Mouse (Mus musculus): ENCODE measurements around the gene Zfp260. TPM values are rescaled to one million over a fixed set of nuclear protein-coding genes. Genes with fewer than 3 reads are reported as not detected.

Gene Zfp260
- polyA plus RNA-seq, 1 experiment, result 40.2 TPM

- H3K27ac ChIP-seq (ENCODE audit: insufficient read depth, low read depth, low read length), result peak within 1 kb of the TSS; percentile 58
- TF ChIP-seq CTCF (IDR thresholded peaks at IDR 0.05; ENCODE audit: low read depth, low read length), result no peak
- no peak for TF ChIP-seq POLR2A (IDR thresholded peaks at IDR 0.05; ENCODE audit: borderline replicate concordance, low read depth, low read length)
- H3K4me1 ChIP-seq (ENCODE audit: control insufficient read depth, insufficient read depth, low read length), result peaks cover 7% of the 10 kb centered on the region; the same call in 1 of the 2 replicates
- H3K4me3 ChIP-seq (ENCODE audit: insufficient read depth, low read length), result peak within 1 kb of the TSS; percentile 89
Observed at GRCm38 (mm10) chr7:30121308-30122187, 27.0 kb downstream of the Zfp260 start, which contains the start of gene Zfp382. Zfp382 (plus strand) TSS chr7:30121942.

DNA sequence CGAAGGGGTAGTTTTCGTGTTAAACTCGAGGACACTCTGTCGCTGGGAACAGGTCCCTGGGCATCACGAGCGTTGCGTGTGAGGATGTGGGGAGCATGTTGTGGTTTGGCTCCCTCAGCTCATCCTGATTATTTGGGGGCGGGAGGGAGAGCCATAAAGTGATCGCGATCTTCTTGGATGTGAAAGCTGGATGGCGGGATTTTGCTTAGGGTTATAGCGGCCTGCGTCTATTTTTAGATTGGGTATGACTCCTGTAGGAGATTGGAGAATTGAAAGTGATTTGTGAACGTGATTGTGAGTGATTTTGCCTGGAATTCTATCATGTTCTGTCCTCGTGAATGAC is 27.6 kb downstream of the Zfp260 start:
- peak overlapping the region; percentile 22 for H3K27ac ChIP-seq (ENCODE audit: insufficient read depth, low read depth, low read length)
- TF ChIP-seq POLR2A (IDR thresholded peaks at IDR 0.05; ENCODE audit: borderline replicate concordance, low read depth, low read length), result no peak
- peak overlapping the region; percentile 89 for H3K4me3 ChIP-seq (ENCODE audit: insufficient read depth, low read length)
- peaks cover 7% of the 10 kb centered on the region; the same call in 1 of the 2 replicates for H3K4me1 ChIP-seq (ENCODE audit: control insufficient read depth, insufficient read depth, low read length)

- no peak overlapping the region for H3K27ac ChIP-seq (ENCODE audit: insufficient read depth, low read depth, low read length)
- no peaks in the 10 kb centered on the region for H3K4me1 ChIP-seq (ENCODE audit: control insufficient read depth, insufficient read depth, low read length)
- TF ChIP-seq POLR2A (IDR thresholded peaks at IDR 0.05; ENCODE audit: borderline replicate concordance, low read depth, low read length), result no peak
- TF ChIP-seq CTCF (IDR thresholded peaks at IDR 0.05; ENCODE audit: low read depth, low read length), result no peak
- H3K4me3 ChIP-seq (ENCODE audit: insufficient read depth, low read length), result no peak overlapping the region
Observed at GRCm38 (mm10) chr7:30129900-30130299, 35.3 kb downstream of the Zfp260 start.

DNA sequence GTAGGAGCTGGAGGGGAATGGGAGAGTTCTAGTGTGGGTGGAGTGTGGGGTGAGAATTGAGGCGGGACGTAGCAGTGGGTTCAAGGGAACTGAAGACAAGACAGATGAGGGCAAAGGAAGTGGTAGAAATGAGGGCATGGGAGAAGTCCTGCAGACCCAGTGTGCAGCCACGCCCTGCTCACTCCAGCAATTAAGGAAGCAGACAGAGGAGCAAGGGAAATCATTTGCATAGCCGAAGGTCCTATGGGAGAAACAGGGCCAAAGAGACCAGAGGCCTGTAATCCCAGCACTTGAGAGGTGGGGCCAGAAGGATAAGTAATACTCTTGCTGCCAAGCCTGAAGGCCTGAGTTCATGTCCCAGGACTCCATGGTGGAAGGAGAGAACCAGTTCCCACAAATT is 37.8 kb downstream of the Zfp260 start:
- no peak for TF ChIP-seq POLR2A (IDR thresholded peaks at IDR 0.05; ENCODE audit: borderline replicate concordance, low read depth, low read length)
- no peak for TF ChIP-seq CTCF (IDR thresholded peaks at IDR 0.05; ENCODE audit: low read depth, low read length)
- Histone ChIP-seq H3K4me1 (ENCODE audit: control insufficient read depth, insufficient read depth, low read length) (no peaks in the 10 kb centered on the region), H3K4me3 (ENCODE audit: insufficient read depth, low read length) (no peak overlapping the region), H3K27ac (ENCODE audit: insufficient read depth, low read depth, low read length) (no peak overlapping the region)

DNA sequence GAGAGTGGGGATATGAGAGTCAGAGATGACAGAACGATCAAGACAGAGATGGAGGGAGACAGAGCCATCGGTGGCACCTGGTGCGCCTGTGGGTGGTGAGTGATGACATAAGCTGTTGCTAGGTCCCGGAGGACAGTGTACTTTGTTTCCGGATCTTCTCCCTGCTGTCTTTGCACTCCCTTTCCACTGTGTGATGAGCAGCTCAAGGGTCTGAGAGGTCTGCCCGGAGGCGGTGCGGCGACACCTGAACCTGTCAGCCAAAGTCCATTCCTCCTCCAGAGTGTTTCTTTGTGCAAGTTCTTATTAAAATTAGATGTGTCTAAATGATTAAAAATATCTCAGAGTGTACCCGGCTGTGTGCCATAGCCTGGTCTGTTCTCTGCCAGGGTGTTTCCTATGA is 42.2 kb downstream of the Zfp260 start:
- H3K4me1 ChIP-seq (ENCODE audit: control insufficient read depth, insufficient read depth, low read length), result no peaks in the 10 kb centered on the region
- no peak overlapping the region for H3K27ac ChIP-seq (ENCODE audit: insufficient read depth, low read depth, low read length)
- TF ChIP-seq POLR2A (IDR thresholded peaks at IDR 0.05; ENCODE audit: borderline replicate concordance, low read depth, low read length), result no peak
- no peak for TF ChIP-seq CTCF (IDR thresholded peaks at IDR 0.05; ENCODE audit: low read depth, low read length)
- H3K4me3 ChIP-seq (ENCODE audit: insufficient read depth, low read length), result no peak overlapping the region

DNA sequence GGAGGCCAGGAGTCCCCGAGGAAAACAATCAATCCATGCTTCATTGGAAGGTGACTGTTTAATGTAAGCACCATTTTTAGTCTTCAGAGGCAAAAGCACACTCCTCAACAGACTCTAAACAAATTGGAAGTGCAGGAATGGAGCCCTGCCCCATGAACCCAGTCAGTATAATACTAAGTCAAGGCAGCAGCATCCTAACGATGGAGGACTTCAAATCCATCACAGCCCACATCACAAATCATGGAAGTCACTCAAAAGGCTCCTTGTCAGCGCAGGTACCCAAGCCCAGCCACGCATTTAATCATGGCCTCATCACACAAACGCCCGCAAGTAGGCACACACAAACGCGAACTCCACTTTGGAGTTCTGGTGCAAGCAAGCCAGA is 48.6 kb downstream of the Zfp260 start:
- no peak for TF ChIP-seq POLR2A (IDR thresholded peaks at IDR 0.05; ENCODE audit: borderline replicate concordance, low read depth, low read length)
- TF ChIP-seq CTCF (IDR thresholded peaks at IDR 0.05; ENCODE audit: low read depth, low read length), result no peak
- Histone ChIP-seq H3K4me1 (ENCODE audit: control insufficient read depth, insufficient read depth, low read length) (no peaks in the 10 kb centered on the region), H3K27ac (ENCODE audit: insufficient read depth, low read depth, low read length) (no peak overlapping the region), H3K4me3 (ENCODE audit: insufficient read depth, low read length) (peak overlapping the region; percentile 44)

GRCm38 (mm10) chr7:30143555-30144209 is 49.1 kb downstream of the Zfp260 start:
- Histone ChIP-seq H3K4me1 (ENCODE audit: control insufficient read depth, insufficient read depth, low read length) (no peaks in the 10 kb centered on the region), H3K4me3 (ENCODE audit: insufficient read depth, low read length) (peak overlapping the region; percentile 44), H3K27ac (ENCODE audit: insufficient read depth, low read depth, low read length) (no peak overlapping the region)
- TF ChIP-seq CTCF (IDR thresholded peaks at IDR 0.05; ENCODE audit: low read depth, low read length) (no peak), POLR2A (IDR thresholded peaks at IDR 0.05; ENCODE audit: borderline replicate concordance, low read depth, low read length) (no peak)

DNA sequence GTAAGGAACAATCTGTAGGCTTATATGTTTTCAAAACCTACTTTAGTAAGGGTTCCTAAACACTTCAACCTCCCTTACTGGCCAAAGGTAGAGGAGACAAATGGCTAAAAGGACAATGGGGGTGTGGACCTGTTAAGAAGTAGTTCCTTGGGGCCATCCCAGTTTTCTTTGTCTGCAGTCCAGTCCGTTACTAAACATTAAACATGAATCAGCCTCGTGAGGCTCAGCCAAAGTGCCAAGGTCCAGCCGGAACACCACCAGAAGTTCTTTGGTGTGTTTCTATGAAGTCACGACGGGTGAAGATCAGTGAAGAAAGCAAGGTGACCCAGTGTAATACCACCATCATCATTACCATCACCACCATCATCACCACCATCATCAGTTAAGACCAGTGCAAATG is 52.4 kb downstream of the Zfp260 start:
- no peak overlapping the region for H3K27ac ChIP-seq (ENCODE audit: insufficient read depth, low read depth, low read length)
- TF ChIP-seq POLR2A (IDR thresholded peaks at IDR 0.05; ENCODE audit: borderline replicate concordance, low read depth, low read length) (no peak), CTCF (IDR thresholded peaks at IDR 0.05; ENCODE audit: low read depth, low read length) (no peak)
- H3K4me3 ChIP-seq (ENCODE audit: insufficient read depth, low read length), result no peak overlapping the region

GRCm38 (mm10) chr7:30154040-30154439 is 59.5 kb downstream of the Zfp260 start:
- no peak overlapping the region for H3K4me3 ChIP-seq (ENCODE audit: insufficient read depth, low read length)
- H3K27ac ChIP-seq (ENCODE audit: insufficient read depth, low read depth, low read length), result no peak overlapping the region
- no peak for TF ChIP-seq POLR2A (IDR thresholded peaks at IDR 0.05; ENCODE audit: borderline replicate concordance, low read depth, low read length)
- TF ChIP-seq CTCF (IDR thresholded peaks at IDR 0.05; ENCODE audit: low read depth, low read length), result no peak
- no peaks in the 10 kb centered on the region for H3K4me1 ChIP-seq (ENCODE audit: control insufficient read depth, insufficient read depth, low read length)

More for the DNA sequence above, 52.4 kb downstream of the Zfp260 start:
- no peaks in the 10 kb centered on the region for H3K4me1 ChIP-seq (ENCODE audit: control insufficient read depth, insufficient read depth, low read length)

DNA sequence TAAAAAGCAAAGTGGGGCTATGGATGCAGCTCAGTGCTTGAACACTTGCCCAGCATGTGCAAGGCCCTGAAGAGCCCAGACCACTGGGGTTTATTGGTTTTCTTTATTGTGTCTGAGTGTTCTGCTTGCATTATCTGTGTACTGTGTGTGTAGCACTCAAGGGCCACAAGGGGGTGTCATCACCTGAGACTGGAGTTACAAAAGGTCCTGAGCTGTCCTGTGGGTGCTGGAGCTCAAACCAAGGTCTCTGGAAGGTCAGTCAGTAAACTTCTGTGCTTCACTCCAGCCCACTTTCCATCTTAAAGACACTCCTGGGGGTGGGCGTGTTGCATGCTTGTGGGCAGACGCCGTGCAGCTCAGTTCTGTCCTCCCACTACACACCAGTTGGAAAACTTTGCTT is 60.9 kb downstream of the Zfp260 start:
- Histone ChIP-seq H3K27ac (ENCODE audit: insufficient read depth, low read depth, low read length) (no peak overlapping the region), H3K4me3 (ENCODE audit: insufficient read depth, low read length) (no peak overlapping the region), H3K4me1 (ENCODE audit: control insufficient read depth, insufficient read depth, low read length) (no peaks in the 10 kb centered on the region)
- TF ChIP-seq CTCF (IDR thresholded peaks at IDR 0.05; ENCODE audit: low read depth, low read length), result no peak
- TF ChIP-seq POLR2A (IDR thresholded peaks at IDR 0.05; ENCODE audit: borderline replicate concordance, low read depth, low read length), result no peak

Other genes with a start within 250 kb of the Zfp260 start
- gene Zfp940, start 241.1 kb upstream of the Zfp260 start, polyA plus RNA-seq (2012; ENCODE audit: insufficient read depth, insufficient read length, missing spikeins), result 1.4 and 2.1 TPM in 2 replicates
- gene Zfp420, start 234.8 kb upstream of the Zfp260 start, polyA plus RNA-seq (2012; ENCODE audit: insufficient read depth, insufficient read length, missing spikeins), result 4.8 and 5.7 TPM in 2 replicates
- 3.5 and 3.8 TPM in 2 replicates for gene Zfp27, start 188.2 kb upstream of the Zfp260 start, polyA plus RNA-seq (2012; ENCODE audit: insufficient read depth, insufficient read length, missing spikeins)
- gene Zfp383, start 186.6 kb upstream of the Zfp260 start, polyA plus RNA-seq (2012; ENCODE audit: insufficient read depth, insufficient read length, missing spikeins), result 3.1 and 3.8 TPM in 2 replicates
- 7.2 and 8.6 TPM in 2 replicates for gene Zfp74, start 140.7 kb upstream of the Zfp260 start, polyA plus RNA-seq (2012; ENCODE audit: insufficient read depth, insufficient read length, missing spikeins)
- gene Zfp568, start 110.8 kb upstream of the Zfp260 start, polyA plus RNA-seq (2012; ENCODE audit: insufficient read depth, insufficient read length, missing spikeins), result 3.6 and 4.0 TPM in 2 replicates
- 4.1 and 5.0 TPM in 2 replicates for gene Zfp14, start 43.4 kb upstream of the Zfp260 start, polyA plus RNA-seq (2012; ENCODE audit: insufficient read depth, insufficient read length, missing spikeins)
- gene Zfp82, start 21.9 kb upstream of the Zfp260 start, polyA plus RNA-seq (2012; ENCODE audit: insufficient read depth, insufficient read length, missing spikeins), result 3.9 and 4.6 TPM in 2 replicates
- gene Gm26920, start 4.4 kb upstream of the Zfp260 start, polyA plus RNA-seq (2012; ENCODE audit: insufficient read depth, insufficient read length, missing spikeins), result not detected in 2 replicates
- gene Zfp566, start 4.2 kb upstream of the Zfp260 start, polyA plus RNA-seq (2012; ENCODE audit: insufficient read depth, insufficient read length, missing spikeins), result 1.6 and 2.8 TPM in 2 replicates
- gene Zfp382, start 27.2 kb downstream of the Zfp260 start, polyA plus RNA-seq (2012; ENCODE audit: insufficient read depth, insufficient read length, missing spikeins), result 7.7 and 8.9 TPM in 2 replicates
- 19.9 and 22.9 TPM in 2 replicates for gene Zfp146, start 75.0 kb downstream of the Zfp260 start, polyA plus RNA-seq (2012; ENCODE audit: insufficient read depth, insufficient read length, missing spikeins)
- gene Cox7a1, start 89.4 kb downstream of the Zfp260 start, polyA plus RNA-seq (2012; ENCODE audit: insufficient read depth, insufficient read length, missing spikeins), result 8.0 and 14.3 TPM in 2 replicates
- gene Capns1, start 104.0 kb downstream of the Zfp260 start, polyA plus RNA-seq (2012; ENCODE audit: insufficient read depth, insufficient read length, missing spikeins), result 501 and 572 TPM in 2 replicates
- gene Polr2i, start 137.2 kb downstream of the Zfp260 start, polyA plus RNA-seq (2012; ENCODE audit: insufficient read depth, insufficient read length, missing spikeins), result 47.6 and 50.3 TPM in 2 replicates
- 83.3 and 108 TPM in 2 replicates for gene Tbcb, start 137.5 kb downstream of the Zfp260 start, polyA plus RNA-seq (2012; ENCODE audit: insufficient read depth, insufficient read length, missing spikeins)
- not detected in 2 replicates for gene Ovol3, start 140.9 kb downstream of the Zfp260 start, polyA plus RNA-seq (2012; ENCODE audit: insufficient read depth, insufficient read length, missing spikeins)
- 0.55 and 1.0 TPM in 2 replicates for gene Thap8, start 185.3 kb downstream of the Zfp260 start, polyA plus RNA-seq (2012; ENCODE audit: insufficient read depth, insufficient read length, missing spikeins)
- gene Wdr62, start 185.6 kb downstream of the Zfp260 start, polyA plus RNA-seq (2012; ENCODE audit: insufficient read depth, insufficient read length, missing spikeins), result 21.4 and 25.8 TPM in 2 replicates
- 0.49 and 1.7 TPM in 2 replicates for gene Clip3, start 197.0 kb downstream of the Zfp260 start, polyA plus RNA-seq (2012; ENCODE audit: insufficient read depth, insufficient read length, missing spikeins)
- 32.8 and 39.9 TPM in 2 replicates for gene Alkbh6, start 213.9 kb downstream of the Zfp260 start, polyA plus RNA-seq (2012; ENCODE audit: insufficient read depth, insufficient read length, missing spikeins)
- gene Syne4, start 220.0 kb downstream of the Zfp260 start, polyA plus RNA-seq (2012; ENCODE audit: insufficient read depth, insufficient read length, missing spikeins), result 1.2 TPM in 1 of 2 replicates, not detected in the other
- not detected in 2 replicates for gene E130208F15Rik, start 227.0 kb downstream of the Zfp260 start, polyA plus RNA-seq (2012; ENCODE audit: insufficient read depth, insufficient read length, missing spikeins)
- gene Sdhaf1, start 229.1 kb downstream of the Zfp260 start, polyA plus RNA-seq (2012; ENCODE audit: insufficient read depth, insufficient read length, missing spikeins), result 4.5 and 4.6 TPM in 2 replicates

Data from bone marrow macrophage, adult 2 months (primary cell).